Mouse (Mus musculus): ENCODE data around the gene Ttf1. TPM values are rescaled to one million over a fixed set of nuclear protein-coding genes. Genes with fewer than 3 reads are reported as not detected.

The Ttf1 gene
- polyA plus RNA-seq, 1 experiment: 3.3 TPM

DNA sequence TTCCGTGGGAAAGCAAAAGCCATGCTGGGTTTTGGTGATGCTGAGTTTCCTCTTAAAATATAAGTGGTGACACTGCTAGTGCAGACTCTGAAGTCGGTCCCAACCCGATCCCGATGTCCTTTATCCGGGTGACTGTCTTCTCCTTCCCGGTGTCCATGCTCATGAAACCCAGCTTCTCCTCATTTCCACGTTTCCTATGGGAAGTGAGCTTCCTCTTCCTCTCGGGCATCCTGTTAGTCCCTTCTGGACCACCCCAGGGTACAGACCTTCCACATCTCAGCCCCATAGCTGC lies 18.6 kb upstream of the Ttf1 start:
- WGBS: 51% methylated on average over 8 of the region's 8 CpGs
- no peak overlapping the region for H3K27ac ChIP-seq (ENCODE audit: insufficient read depth, low read depth, low read length)
- H3K4me3 ChIP-seq (ENCODE audit: low read depth, low read length): no peak overlapping the region
- H3K4me1 ChIP-seq (ENCODE audit: control insufficient read depth, insufficient read depth, insufficient read length, low read length): no peaks in the 10 kb centered on the region
- no peaks in the 10 kb centered on the region for H3K36me3 ChIP-seq (ENCODE audit: control insufficient read depth, insufficient read depth, low read length)
- TF ChIP-seq POLR2A (IDR thresholded peaks at IDR 0.05; ENCODE audit: low read depth, low read length): no peak
- no peak for TF ChIP-seq CTCF (IDR thresholded peaks at IDR 0.05; ENCODE audit: extremely low read depth, insufficient read length, insufficient replicate concordance, low read depth, low read length)
- H3K27me3 ChIP-seq (ENCODE audit: control insufficient read depth, insufficient read depth, low read length): peaks cover 3% of the 10 kb centered on the region; the same call in 1 of the 2 replicates

DNA sequence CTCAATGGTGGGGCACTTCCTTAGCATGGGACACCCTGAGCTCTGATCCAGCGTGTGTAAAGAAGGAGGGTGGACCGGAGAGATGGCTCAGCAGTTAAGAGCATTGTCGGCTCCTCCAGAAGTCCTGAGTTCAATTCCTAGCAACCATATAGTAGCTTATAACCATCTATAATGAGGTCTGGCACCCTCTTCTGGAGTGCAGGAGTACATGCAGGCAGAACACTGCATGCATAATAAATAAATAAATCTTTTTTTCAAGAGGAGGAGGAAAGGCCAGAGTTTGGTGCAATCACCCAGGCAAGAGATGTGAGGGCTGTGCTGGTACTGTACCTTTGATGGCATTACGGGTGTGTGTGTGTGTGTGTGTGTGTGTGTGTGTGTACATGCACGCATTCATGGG lies 17.9 kb upstream of the Ttf1 start:
- TF ChIP-seq CTCF (IDR thresholded peaks at IDR 0.05; ENCODE audit: extremely low read depth, insufficient read length, insufficient replicate concordance, low read depth, low read length) (no peak), POLR2A (IDR thresholded peaks at IDR 0.05; ENCODE audit: low read depth, low read length) (no peak)
- H3K36me3 ChIP-seq (ENCODE audit: control insufficient read depth, insufficient read depth, low read length): no peaks in the 10 kb centered on the region
- 89% methylated on average over 5 of the region's 5 CpGs for WGBS
- no peak overlapping the region for H3K27ac ChIP-seq (ENCODE audit: insufficient read depth, low read depth, low read length)
- H3K4me1 ChIP-seq (ENCODE audit: control insufficient read depth, insufficient read depth, insufficient read length, low read length): no peaks in the 10 kb centered on the region
- no peak overlapping the region for H3K4me3 ChIP-seq (ENCODE audit: low read depth, low read length)
- peaks cover 3% of the 10 kb centered on the region; the same call in 1 of the 2 replicates for H3K27me3 ChIP-seq (ENCODE audit: control insufficient read depth, insufficient read depth, low read length)

DNA sequence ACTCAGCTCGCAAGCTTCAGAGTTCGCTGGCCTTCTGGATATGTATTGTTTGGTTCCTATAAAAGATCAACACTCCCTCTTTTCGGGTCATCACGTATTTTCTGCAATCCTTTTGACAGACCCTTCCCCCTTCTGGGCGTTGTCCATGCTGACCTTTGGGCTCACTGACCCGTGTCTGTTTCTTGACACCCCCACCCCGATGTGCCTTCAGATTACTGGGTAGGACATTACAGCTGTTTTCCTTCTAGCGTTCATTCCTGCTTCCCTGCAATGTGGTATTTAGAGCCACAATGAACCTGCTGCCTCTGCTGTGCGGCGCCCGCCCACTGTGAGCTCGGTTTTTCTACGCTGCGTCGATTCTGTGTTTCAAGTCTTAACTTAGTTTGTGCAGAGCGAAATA lies 13.9 kb upstream of the Ttf1 start:
- no peak overlapping the region for H3K4me3 ChIP-seq (ENCODE audit: low read depth, low read length)

DNA sequence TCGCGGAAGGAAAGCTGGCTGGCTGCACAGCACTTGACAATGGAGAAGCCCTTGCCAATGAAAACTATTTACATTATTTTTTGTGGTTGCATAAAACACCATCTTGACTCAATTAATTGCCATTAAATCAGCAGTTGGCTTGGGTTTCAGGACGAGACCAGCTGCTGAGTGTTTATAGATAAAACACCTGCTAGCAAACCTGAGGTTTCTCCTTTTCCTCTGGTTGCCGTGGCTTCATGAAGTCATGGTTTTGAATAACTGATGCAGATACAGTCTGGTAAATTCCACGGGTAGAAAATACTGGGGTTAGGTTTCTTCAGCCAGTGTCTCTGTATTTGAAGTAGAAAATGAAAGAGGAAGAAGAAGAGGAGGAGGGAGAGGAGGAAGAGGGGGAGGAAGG lies 8.1 kb upstream of the Ttf1 start:
- Histone ChIP-seq H3K36me3 (ENCODE audit: control insufficient read depth, insufficient read depth, low read length) (no peaks in the 10 kb centered on the region), H3K27me3 (ENCODE audit: control insufficient read depth, insufficient read depth, low read length) (no peaks in the 10 kb centered on the region), H3K4me3 (ENCODE audit: low read depth, low read length) (no peak overlapping the region), H3K4me1 (ENCODE audit: control insufficient read depth, insufficient read depth, insufficient read length, low read length) (peaks cover 4% of the 10 kb centered on the region), H3K27ac (ENCODE audit: insufficient read depth, low read depth, low read length) (no peak overlapping the region)
- 56% methylated on average over 5 of the region's 5 CpGs for WGBS
- TF ChIP-seq CTCF (IDR thresholded peaks at IDR 0.05; ENCODE audit: extremely low read depth, insufficient read length, insufficient replicate concordance, low read depth, low read length) (no peak), POLR2A (IDR thresholded peaks at IDR 0.05; ENCODE audit: low read depth, low read length) (no peak)

More for the DNA sequence above, 13.9 kb upstream of the Ttf1 start:
- Histone ChIP-seq H3K27me3 (ENCODE audit: control insufficient read depth, insufficient read depth, low read length) (0 out of 2 replicates have a peak, but pooled peaks cover 2% of the 10 kb centered on the region), H3K4me1 (ENCODE audit: control insufficient read depth, insufficient read depth, insufficient read length, low read length) (no peaks in the 10 kb centered on the region), H3K27ac (ENCODE audit: insufficient read depth, low read depth, low read length) (no peak overlapping the region), H3K36me3 (ENCODE audit: control insufficient read depth, insufficient read depth, low read length) (no peaks in the 10 kb centered on the region)
- WGBS: 60% methylated on average over 16 of the region's 16 CpGs
- TF ChIP-seq POLR2A (IDR thresholded peaks at IDR 0.05; ENCODE audit: low read depth, low read length) (no peak), CTCF (IDR thresholded peaks at IDR 0.05; ENCODE audit: extremely low read depth, insufficient read length, insufficient replicate concordance, low read depth, low read length) (no peak)

DNA sequence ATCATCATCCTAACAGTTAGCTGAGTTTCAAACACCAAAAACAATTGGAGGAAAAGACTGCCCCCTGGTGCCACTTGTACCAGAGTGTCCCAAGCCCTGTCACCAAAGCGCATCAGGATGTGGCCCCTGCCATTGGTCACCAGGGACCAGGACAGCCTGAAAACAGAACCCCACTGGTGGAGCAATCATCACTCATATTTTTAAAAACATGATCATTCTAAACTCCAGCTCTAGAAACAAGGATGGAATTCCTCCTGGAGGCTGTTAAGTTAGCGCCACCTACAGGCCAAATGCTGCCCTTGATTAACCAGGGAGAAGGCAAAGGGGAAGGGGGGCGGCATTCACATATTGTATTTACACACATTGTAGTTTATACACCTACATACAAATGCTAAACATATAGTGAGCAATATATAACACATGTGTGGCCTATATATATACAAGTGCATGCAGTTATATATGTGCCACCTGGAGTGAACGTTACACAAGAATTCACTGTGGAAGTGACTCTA lies 7.1 kb upstream of the Ttf1 start:
- no peaks in the 10 kb centered on the region for H3K27me3 ChIP-seq (ENCODE audit: control insufficient read depth, insufficient read depth, low read length)
- 25% methylated on average over 4 of the region's 4 CpGs for WGBS
- TF ChIP-seq POLR2A (IDR thresholded peaks at IDR 0.05; ENCODE audit: low read depth, low read length) (no peak), CTCF (IDR thresholded peaks at IDR 0.05; ENCODE audit: extremely low read depth, insufficient read length, insufficient replicate concordance, low read depth, low read length) (peak; percentile 99; the same call in 1 of the 2 replicates)

DNA sequence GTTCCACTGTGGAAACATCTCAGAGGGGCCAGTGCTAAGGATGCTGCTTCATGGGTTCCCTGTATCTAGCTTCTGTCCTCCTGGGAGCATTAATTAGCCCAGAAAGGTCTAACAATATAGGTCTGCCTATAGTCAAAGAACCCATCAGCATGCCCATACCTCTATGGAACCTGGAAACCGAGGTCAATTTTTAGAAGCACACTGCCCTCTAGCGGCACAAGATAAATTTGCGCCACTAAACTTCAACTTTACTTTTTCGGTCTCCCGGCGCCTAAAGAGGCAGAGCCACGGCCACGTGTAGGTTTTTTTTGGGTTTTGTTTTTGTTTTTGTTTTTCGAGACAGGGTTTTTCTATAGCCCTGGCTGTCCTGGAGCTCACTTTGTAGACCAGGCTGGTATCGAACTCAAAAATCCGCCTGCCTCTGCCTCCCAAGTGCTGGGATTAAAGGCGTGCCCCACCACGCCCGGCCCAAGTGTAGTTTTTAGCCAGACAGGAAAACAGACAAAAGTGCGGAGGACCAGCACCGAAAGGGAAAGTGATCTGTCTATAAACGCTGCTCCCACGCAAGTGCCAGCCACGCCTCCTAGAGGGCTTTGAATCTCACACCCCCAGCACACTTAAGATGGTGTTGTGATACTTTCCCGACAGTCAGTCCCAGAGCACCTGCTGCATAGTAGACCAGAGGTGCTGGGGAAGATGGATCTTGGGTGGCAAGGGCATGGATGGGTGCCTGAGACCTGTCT lies 6.1 kb upstream of the Ttf1 start:
- Histone ChIP-seq H3K27me3 (ENCODE audit: control insufficient read depth, insufficient read depth, low read length) (no peaks in the 10 kb centered on the region), H3K36me3 (ENCODE audit: control insufficient read depth, insufficient read depth, low read length) (no peaks in the 10 kb centered on the region), H3K4me3 (ENCODE audit: low read depth, low read length) (peak overlapping the region; percentile 88), H3K4me1 (ENCODE audit: control insufficient read depth, insufficient read depth, insufficient read length, low read length) (peaks cover 4% of the 10 kb centered on the region), H3K27ac (ENCODE audit: insufficient read depth, low read depth, low read length) (no peak overlapping the region)
- under 1% methylated on average over 20 of the region's 20 CpGs for WGBS
- TF ChIP-seq POLR2A (IDR thresholded peaks at IDR 0.05; ENCODE audit: low read depth, low read length): no peak
- TF ChIP-seq CTCF (IDR thresholded peaks at IDR 0.05; ENCODE audit: extremely low read depth, insufficient read length, insufficient replicate concordance, low read depth, low read length): peak; percentile 45; the same call in 1 of the 2 replicates

More for the DNA sequence above, 7.1 kb upstream of the Ttf1 start:
- Histone ChIP-seq H3K4me1 (ENCODE audit: control insufficient read depth, insufficient read depth, insufficient read length, low read length) (peaks cover 4% of the 10 kb centered on the region), H3K27ac (ENCODE audit: insufficient read depth, low read depth, low read length) (no peak overlapping the region), H3K36me3 (ENCODE audit: control insufficient read depth, insufficient read depth, low read length) (no peaks in the 10 kb centered on the region), H3K4me3 (ENCODE audit: low read depth, low read length) (no peak overlapping the region)

DNA sequence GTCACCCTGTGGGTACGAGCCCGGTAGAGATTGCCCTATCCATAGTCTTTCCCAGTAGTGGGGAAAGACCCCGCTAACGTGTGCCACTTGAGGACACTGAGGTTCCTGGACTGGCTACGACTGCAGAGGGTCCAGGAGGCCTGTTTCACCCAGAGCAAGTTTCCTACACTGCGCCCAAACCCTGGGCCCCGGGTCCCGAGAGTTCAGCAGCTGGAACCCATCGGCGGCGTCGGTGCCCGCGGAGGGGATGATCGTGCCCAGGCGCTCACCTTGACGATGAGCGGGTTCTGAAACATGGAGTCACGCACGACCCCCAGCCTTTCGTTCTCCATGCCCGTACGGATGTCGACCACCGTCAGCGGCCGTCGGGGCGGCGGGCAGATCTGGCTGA lies 5.5 kb upstream of the Ttf1 start:
- Histone ChIP-seq H3K4me3 (ENCODE audit: low read depth, low read length) (peak overlapping the region; percentile 88), H3K27ac (ENCODE audit: insufficient read depth, low read depth, low read length) (no peak overlapping the region), H3K27me3 (ENCODE audit: control insufficient read depth, insufficient read depth, low read length) (no peaks in the 10 kb centered on the region), H3K36me3 (ENCODE audit: control insufficient read depth, insufficient read depth, low read length) (no peaks in the 10 kb centered on the region), H3K4me1 (ENCODE audit: control insufficient read depth, insufficient read depth, insufficient read length, low read length) (peaks cover 4% of the 10 kb centered on the region)
- 1% methylated on average over 30 of the region's 30 CpGs for WGBS
- no peak for TF ChIP-seq CTCF (IDR thresholded peaks at IDR 0.05; ENCODE audit: extremely low read depth, insufficient read length, insufficient replicate concordance, low read depth, low read length)
- no peak for TF ChIP-seq POLR2A (IDR thresholded peaks at IDR 0.05; ENCODE audit: low read depth, low read length)
